In the genomic region with DNA sequence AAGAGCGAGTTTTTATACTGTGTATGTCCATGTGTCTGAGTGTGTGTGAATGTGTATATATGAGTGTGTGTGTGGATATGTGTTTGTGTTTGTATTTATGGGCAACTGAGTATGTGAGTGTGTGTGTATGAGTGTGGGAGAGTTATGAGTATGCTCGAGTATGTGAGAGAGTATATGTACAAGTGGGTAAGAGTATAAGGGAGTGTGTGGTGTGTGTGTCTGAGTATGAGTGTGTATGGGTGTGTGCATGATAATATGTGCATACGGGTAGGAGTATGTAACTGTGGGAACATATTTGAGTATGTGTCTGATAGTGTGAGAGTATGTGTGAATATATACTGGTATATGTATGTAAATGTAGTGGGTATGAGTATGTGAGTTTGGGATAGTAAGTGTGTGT, we compare ENCODE assay signal across 15 mouse cellular contexts.
"Had no signal": no experiment of that assay in that cellular context is flagged by ENCODE, and none has a peak within 500 bp of the region (broad histone marks: within the 10 kb centered on the region; RNA-seq: fewer than 3 reads in every experiment).

No protein-coding gene starts in this region.

- H3K4me2 ChIP-seq: lung, embryonic 14.5 days; midbrain, embryonic 12.5 days; midbrain, embryonic 15.5 days; neural tube, embryonic 12.5 days; stomach, embryonic 15.5 days had no signal

- H3K36me3 ChIP-seq: midbrain, embryonic 12.5 days; midbrain, embryonic 15.5 days; neural tube, embryonic 12.5 days; stomach, embryonic 15.5 days had no signal

- H3K9me3 ChIP-seq: midbrain, embryonic 12.5 days; midbrain, embryonic 15.5 days; neural tube, embryonic 12.5 days; stomach, embryonic 15.5 days had no signal

- H3K9ac ChIP-seq: liver, embryonic 14.5 days; lung, embryonic 14.5 days; midbrain, embryonic 12.5 days; midbrain, embryonic 15.5 days; neural tube, embryonic 12.5 days; stomach, embryonic 15.5 days had no signal

- H3K27me3 ChIP-seq: megakaryocyte, embryonic 14.5 days; midbrain, embryonic 12.5 days; midbrain, embryonic 15.5 days; neural tube, embryonic 12.5 days; stomach, embryonic 15.5 days had no signal

- DNase-seq: lung, adult 18-20 months; lung, embryonic 14.5 days; lung, postnatal 10 days; lung, postnatal 36 days; right cerebral cortex, postnatal 14 days; thymus, adult 2 months; thymus, postnatal 25 days had no signal

- H3K4me3 ChIP-seq: megakaryocyte, embryonic 14.5 days; midbrain, embryonic 12.5 days; midbrain, embryonic 15.5 days; neural tube, embryonic 12.5 days; stomach, embryonic 15.5 days had no signal

- H3K27ac ChIP-seq: liver, embryonic 14.5 days; macrophage; midbrain, embryonic 12.5 days; midbrain, embryonic 15.5 days; neural tube, embryonic 12.5 days; stomach, embryonic 15.5 days; stomach, postnatal 0 days had no signal

- H3K4me1 ChIP-seq: megakaryocyte, embryonic 14.5 days; midbrain, embryonic 12.5 days; midbrain, embryonic 15.5 days; neural tube, embryonic 12.5 days; stomach, embryonic 15.5 days had no signal

- ATAC-seq: midbrain, embryonic 15.5 days had no signal
